Mouse (Mus musculus): ENCODE results near the gene Ptprd.

The Ptprd gene

DNA sequence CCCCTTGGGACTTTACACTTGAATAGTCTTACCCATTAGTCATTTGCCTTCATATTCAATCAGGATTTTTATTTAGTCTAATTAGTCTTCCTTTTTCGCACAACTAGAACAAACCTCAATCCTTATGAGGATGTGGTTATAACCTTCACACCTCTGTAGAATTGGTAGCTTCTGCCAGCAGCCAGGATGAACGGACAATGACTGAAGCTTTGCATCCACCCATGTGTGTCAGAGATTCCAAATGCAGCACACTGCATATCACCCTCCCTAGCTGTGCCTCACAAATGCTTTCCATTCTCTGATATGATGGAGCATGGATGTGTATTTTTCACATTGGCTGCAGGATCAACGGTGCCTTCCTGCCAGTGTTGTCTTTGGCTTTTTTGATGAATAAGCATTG is 1898.0 kb downstream of the Ptprd start:
- no peak for DNase-seq (ENCODE audit: low read depth)

DNA sequence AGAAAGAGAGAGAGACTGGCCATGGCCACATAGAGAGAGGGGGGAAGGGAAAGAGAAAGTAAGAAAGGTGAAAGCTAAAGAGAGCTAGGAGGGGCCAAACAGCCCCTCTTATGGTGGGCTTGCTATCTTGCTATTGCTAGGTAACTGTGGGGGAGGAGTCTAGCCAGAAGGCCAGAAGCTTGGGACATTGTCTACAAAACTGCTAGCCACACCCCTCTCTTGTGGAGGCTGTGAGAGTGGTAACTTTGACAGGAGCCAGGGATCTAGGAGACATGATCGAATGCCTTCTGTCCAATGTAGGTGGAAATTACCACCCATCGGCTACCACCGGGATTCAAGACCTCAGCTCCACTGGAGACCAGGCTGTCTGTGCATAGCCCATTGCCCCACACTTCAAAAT is 1899.2 kb downstream of the Ptprd start:
- DNase-seq (ENCODE audit: low read depth) = no peak

DNA sequence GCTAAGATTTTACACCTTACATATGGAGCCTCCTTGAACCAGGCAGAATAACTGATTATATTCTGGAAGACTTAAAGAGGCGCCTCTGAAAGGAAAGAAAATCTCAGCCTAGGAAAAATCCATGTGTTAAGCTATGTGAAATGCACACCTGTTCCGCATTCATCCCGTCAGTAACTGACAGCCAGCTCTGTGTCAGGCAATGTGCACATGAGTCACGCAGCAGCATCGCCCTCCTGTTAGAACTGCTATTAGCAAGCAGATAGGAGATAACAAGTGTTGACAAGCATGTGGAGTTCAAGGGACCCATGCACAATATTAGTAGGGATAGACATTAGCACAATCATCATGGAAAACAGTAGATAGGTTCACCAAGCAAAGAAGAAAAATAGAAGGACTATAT is 1905.8 kb downstream of the Ptprd start:
- DNase-seq (ENCODE audit: low read depth) = no peak

DNA sequence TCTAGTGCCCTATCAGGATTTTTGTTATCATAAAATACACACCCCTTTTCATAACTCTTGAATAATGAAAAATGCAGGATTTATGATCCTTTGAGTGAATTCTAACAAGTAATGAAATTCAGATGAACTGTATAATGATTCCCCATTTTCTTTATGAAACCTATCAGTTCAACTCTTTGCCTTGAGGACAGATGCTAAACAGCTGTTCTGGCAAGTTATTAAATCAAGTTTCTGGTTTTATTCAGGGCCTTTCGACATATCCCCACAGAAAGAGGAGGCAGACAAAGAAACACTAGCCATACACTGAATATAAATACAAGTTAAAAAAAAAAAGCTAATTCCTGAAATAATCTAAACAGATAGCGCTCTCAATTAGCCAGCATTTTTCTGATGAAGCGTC is 1914.4 kb downstream of the Ptprd start:
- no peak for DNase-seq (ENCODE audit: low read depth)

DNA sequence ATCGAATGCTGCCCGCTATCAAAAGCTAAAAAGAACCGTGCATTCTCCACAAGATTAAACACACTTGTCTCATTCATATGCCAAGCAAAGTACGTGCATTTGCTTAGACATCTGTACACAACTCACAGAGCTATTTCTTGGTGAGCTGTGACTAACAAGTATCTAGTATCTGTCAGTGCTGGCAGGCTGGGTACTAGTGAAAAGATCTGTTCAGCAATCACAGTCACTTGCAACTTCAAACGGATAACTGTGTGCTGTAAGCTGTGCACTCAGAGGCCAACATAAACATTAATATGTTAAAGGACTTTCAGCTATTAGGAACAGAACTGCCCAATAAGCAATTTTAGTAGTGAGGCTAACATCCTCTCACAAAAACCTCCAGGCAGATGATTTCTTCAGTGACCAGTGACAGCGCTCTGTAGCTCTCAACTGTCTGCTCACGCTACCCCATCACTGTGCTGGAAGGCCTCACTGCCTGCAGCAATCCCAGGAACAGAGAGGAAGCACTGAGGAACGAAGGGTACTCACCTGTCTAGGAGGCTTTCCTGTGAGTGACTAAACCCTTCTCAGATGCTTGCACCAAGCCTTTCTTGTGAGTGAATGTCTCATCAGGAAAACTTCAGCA is 1918.9 kb downstream of the Ptprd start:
- no peak for DNase-seq (ENCODE audit: low read depth)

DNA sequence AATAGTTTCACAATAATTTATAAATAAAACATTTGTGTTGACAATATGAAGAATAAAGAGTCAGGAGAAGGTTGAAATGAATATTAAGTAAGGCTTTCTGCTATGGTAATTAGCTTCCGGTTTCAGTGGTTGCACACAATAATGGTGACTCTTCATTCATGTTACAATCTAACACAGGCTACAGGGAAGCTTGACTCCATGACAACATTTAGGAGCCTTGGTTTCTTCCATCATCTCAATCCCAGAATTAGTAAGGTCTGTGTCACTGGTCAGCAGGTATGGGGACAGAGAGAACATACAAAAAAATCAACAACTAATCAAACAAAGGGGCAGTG is 1921.3 kb downstream of the Ptprd start:
- no peak for DNase-seq (ENCODE audit: low read depth)

DNA sequence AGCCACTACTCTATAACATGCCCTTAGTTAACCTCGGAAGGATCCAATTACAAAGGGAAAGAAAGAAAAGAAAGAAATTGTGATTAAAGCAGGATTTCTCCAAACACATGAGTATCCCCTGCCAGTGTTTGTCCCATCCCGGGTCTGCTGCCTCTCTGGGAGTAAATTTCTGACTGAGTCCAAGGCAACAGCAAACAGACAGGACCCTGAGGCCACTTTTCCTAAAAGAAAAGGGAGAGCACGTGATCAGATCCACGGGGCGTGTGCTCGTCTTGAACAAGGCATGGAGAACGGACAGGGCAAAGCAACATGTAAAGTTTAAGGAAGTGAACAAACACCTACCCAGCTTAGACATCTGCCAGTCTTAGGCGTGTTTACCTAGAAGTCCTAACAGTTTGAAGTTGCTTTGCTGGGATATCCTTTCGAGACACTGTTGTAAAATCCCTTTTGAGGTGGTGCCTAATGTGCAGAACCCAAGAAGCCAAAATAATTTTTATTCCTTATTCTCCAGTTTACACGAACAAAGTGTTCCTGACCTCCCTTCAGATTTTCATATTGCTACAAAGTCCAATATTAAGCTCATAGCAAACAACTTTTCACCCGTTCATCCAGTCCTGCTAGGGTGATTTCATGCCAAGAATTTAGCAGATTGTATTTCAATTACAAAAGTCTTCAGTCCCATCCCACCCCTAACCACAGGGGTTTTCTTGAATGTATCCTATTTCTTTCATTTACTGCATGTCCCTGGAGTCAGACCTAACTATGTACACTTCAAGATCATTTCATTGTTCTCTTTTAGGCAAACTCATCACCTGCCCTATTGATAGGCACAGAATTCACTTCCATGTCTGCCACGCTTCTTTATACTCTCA is 1921.9 kb downstream of the Ptprd start:
- no peak for DNase-seq (ENCODE audit: low read depth)

DNA sequence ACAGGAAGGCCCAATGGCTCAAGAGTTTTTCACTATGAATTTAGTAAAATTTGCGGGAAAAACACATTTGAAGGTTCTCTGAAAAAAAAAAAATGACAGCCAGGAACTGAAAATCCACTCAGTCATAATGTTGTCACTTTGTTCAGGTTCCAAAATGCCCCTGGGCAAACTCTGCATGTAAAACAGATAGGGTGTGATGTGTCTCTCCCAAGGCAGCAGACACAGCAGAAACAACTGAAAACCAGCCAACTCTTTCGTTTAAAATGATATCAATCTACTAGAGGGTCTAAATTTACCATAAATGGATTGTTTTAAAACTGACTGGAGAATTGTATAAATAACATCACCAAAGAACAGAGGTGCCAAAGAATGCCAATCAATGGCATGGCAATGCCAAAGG is 1925.7 kb downstream of the Ptprd start:
- DNase-seq (ENCODE audit: low read depth) = no peak

DNA sequence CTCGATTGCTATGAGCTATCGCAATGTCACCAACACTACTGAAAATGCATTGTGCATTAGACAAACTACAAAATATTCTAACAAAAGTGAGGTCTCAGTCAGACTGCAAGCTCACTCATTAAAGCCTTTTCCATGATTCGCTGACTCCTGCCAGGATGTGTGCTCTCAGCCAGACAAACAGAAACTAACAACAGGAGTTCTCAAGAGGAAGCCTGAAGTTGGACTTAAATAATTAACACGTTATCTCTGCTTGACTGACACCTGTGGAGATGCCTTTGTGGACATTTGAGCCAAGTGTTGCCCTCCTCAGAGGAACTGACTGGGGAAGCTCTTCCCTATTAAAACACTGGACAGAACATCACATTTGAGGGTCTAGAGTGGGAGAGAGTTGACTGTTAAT is 1928.9 kb downstream of the Ptprd start:
- DNase-seq (ENCODE audit: low read depth) = no peak

DNA sequence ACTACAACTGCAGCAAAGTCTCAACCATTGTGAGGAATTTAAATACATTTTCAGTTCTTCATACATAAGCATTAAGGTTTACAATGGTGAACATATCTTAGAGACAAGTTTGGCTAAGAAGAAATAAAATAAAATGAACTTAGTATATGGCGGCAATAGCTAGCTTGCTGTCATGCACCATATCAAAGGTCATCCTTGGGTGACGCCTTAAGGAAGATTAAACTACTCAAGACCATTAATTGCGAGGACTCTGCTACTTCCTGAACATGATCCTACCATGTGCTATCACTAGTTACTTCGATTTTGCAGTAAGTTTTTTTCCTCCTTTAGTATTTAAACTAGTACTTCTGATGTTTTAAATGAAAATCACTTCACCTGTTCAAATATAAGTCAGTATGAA is 1949.0 kb downstream of the Ptprd start:
- DNase-seq (ENCODE audit: low read depth) = no peak

DNA sequence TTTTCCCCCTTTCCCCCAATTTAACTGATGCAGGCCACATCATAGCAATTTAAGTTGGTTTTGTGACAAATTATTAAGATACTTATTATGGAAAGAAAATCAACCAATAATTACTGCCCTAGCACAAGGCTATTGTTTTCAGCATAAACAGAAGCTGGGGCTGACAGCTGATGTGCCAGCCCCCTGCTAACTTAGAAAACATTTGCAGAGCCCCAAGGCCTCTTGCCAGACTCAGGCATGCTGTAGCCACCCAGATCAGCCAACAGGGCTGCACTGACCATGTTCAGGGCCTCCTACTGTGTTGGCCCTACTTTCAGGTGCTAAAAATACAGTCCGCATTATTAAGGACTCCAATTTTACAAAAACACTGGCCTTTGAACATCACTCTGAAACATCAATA is 1951.1 kb downstream of the Ptprd start:
- no peak for DNase-seq (ENCODE audit: low read depth)

DNA sequence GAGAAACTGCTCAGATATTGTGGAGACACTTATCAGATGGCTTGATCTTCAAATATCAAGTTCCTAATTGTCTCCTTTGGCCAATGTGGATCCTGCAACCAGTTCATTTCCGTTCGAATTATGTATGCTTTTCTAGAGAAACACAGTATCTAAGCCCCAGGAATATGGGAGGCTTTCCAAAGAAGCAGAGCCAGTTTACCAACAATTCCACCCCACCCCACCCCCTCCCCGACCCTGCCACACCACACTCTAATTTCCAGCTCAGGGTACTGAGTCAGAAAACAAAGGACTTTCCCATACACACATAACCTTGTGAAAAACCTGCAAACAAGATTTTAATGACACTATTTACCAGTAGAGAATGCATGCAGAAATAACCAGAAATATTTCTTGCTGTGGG is 1951.5 kb downstream of the Ptprd start:
- no peak for DNase-seq (ENCODE audit: low read depth)

DNA sequence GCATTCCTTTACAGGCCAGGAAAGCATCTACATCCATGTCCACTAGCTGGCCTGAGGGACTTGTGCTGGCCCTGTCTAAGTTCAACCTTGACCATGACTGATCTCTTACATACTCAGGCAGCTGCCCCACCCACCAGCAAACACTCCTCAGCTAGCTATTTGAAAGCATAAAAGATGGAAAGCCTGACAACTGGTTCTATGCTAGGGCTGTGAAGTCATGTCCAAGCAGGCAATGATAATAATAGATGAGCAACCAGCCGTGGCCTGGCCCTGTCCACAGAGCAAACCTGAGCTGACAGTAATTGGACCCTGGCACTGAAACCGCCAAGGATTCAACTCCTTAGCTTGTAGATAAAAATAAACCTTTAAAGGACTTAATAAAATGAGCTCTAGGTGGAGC is 1952.1 kb downstream of the Ptprd start:
- DNase-seq (ENCODE audit: low read depth) = no peak

DNA sequence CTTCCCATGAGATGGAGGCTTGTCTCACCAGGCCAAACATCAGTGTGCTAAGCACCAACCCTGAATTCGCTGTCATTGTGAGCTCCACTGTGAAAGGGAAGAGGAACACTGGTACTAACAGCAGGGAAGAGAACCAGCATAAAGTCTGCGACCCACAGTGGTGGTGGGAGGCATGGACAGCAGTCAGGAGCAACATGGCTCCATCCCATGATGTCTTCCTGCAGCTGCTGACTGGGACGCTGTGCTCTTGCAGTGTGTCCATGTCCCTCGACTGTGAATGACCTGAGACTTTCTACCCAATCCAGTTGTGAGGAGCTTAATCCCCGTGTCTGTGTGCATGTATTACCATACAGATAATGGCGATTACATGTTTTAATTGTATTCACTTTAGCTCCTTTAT is 1967.4 kb downstream of the Ptprd start:
- DNase-seq (ENCODE audit: low read depth) = no peak

DNA sequence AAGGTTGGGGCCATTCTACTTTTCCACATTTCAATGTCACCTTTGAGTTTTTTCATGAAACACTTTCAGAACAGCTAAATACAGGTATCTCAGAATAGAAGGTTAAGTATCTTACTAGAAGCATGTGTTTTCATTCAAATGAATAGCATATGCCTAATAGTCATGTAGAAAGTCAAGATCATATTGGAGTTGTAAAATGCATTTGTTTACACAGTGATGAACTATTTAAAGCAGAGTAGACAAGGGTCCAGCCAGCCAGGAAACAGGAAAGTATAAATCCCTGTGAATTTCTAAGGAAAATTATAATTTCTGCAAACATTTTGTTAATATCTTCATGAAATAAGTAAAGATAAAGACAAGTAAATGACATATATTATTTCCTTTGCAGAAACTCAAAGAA is 1970.2 kb downstream of the Ptprd start:
- DNase-seq (ENCODE audit: low read depth) = no peak

DNA sequence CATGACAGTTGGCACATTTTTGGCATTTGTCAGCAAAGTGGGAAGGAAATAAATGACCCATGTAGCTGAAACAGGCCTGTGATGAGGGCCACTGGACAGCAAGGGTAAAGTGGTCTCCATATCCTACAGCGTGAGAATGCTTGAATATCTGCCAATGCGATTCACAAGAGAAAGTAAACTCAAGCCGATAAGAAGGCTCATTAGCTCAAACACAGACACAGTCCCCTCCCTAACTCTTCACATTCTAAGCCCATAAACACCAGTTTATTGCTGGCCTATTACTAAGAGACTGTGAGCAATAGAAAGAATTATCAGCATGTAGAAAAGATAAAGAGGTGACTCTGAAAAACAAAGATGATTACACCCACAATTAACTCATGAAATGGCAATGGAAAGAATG is 1970.6 kb downstream of the Ptprd start:
- DNase-seq (ENCODE audit: low read depth) = no peak

DNA sequence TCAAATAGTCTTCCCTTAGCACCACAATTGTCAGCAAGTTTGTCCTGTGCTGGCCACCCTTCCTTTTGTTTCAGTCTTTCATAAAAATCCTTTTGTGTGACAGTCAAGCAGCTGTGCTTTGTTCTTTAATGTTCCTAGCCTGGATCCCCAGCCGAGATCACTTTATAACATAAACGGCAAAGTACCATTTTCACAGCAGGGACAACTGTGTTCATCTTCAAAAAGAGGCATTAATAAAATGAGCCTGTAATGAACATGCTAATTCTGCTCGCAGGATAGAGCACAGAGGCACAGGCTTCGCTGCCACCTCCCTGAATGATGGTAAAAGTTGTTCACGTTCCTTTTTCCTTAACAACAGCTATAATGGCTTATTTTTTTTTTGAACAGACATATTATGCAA is 1972.7 kb downstream of the Ptprd start:
- DNase-seq (ENCODE audit: low read depth) = no peak

DNA sequence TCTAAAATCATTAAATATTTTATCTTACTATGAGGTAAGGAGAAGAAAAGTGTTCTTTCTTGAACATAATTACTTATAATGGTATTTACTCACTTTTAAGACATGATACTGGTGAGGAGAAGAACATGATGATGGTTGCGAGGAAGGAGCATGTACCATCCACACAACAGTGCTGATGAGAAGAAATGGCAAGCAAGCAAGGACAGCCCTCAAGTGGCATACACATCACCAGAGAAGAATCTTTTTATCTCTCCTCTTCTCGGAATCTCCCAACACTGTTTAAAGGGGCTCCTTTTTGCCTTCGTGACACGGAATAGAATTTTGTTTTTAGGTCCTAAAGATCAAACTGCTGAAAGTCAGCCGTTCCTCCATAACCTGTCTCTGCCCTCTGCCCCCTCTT is 1973.2 kb downstream of the Ptprd start:
- DNase-seq (ENCODE audit: low read depth) = no peak

DNA sequence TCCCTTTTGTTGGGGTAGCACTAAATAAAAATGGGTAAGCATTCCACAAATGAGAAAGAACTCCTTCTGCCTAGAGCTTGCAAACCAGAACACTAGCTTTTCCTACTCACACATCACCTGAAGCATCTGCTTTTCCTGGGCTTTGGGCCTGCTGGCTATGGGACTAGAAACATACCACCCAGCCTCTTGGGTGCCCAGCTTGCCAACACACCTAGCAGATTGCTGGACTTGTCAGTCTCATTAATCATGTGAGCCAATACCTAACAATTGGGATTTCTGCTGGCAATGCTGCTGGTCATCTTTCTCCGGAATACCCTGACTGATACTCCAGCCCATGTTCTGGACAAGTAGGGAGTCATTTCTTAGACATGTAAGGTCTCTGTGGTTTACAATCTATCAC is 1973.9 kb downstream of the Ptprd start:
- DNase-seq (ENCODE audit: low read depth) = no peak

DNA sequence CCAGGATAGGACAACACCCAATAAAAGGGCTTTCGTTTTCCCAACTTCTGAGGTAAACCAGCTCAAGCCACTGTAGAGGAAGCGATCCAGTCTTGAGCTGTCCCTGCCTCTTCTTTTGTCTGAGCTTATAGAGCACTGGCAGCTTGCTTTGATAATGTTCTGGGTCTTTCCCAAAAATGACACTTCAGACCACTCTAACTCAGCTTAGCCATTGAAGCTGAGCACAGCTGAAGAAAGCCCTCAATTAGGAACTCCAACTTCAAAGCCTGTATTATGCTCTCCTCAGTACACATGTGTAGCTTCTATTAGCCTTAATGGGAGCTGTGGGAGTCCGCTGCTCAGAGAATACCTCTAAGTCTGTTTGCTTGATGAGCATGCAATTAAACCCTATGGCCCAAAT is 1988.0 kb downstream of the Ptprd start:
- DNase-seq (ENCODE audit: low read depth) = no peak

DNA sequence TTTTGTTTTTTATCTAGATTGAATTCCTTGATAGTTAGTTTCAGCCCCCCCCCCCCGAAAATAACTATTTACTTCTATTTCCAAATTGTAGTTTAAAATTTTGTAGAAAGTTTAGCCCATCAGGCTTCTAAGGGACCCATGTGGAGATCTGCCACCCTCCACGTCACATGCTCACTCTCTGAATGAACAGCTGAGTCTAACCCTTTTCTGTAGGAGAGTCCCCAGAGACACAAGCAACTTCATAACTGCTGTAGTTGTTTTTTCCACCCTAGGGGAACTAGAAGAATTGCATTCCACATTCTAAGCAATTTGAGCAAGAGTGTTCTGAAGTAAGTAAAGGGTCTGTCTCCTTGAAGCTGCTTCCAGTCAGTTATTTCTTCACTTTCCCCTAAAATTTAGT is 1989.2 kb downstream of the Ptprd start:
- no peak for DNase-seq (ENCODE audit: low read depth)

DNA sequence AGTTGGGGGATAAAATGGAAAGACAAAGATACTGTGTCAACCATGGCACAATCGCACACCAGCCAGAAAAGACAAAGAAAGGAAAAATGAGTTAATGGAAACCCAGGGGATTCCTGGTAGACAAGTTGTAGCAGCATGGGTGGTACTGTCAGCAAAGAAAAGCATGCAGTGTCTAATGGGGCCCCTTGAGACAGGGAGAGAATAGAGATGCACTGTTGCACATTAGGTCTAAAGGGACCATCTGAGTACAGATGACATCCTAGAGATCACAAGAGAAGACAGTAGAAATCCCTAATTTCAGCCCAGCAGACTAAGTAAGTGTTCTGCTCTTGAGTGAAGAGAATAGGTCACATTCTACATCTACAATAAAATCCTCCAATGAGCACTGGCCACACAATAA is 1993.7 kb downstream of the Ptprd start:
- no peak for DNase-seq (ENCODE audit: low read depth)

DNA sequence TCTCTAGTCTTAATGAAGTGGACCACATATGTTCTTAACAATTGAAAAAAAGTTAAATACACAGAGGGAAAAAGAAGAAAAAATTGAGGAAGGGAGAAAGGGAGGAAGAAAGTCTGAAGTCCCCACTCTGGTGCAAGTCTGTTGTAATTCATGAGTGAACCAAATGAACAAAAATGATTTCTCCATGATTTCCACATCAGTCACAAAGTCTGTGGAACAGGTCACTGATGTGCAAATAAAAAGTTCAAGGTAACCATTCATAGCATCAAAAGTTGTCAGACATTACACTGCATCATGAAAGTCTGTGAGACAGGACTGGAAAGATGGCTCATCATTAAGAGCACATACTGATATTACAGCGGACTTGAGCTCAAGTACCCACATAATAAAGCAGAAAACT is 1996.6 kb downstream of the Ptprd start:
- DNase-seq (ENCODE audit: low read depth) = no peak

DNA sequence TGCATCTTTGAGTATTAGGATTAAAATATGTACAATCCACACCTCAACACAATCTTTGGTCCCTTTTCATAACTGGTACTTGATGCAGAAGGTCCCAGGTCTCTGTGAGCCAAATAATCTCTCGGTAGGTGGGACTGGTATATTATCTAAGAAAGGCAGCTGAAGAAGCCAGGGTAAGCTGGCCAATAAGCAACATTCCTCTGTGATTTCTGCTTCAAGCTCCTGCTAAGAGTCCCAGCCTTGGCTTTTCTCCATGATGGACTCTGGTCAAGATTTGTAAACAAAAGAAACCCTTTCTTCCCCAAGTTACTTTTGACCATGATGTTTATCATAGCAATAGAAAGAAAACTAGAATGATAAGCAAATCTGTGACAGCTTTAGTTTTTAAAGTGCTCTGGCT is 2012.4 kb downstream of the Ptprd start:
- DNase-seq (ENCODE audit: low read depth) = no peak

All from NIH3T3 (cell line).